Mouse (Mus musculus): ENCODE results near the gene Vkorc1. TPM values are rescaled to one million over a fixed set of nuclear protein-coding genes. Genes with fewer than 3 reads are reported as not detected.

Gene Vkorc1
- polyA plus RNA-seq (2015; fragmentation: Nextera tagmentation; extraction: Ambion mirVana): 209 and 232 TPM in 2 replicates

GRCm38 (mm10) chr7:127895442-127895841, at the start of gene Vkorc1, which contains the start of gene Gm21974:
Vkorc1 (minus strand) TSS chr7:127895617.
Gm21974 (minus strand) TSS chr7:127895454.

DNA sequence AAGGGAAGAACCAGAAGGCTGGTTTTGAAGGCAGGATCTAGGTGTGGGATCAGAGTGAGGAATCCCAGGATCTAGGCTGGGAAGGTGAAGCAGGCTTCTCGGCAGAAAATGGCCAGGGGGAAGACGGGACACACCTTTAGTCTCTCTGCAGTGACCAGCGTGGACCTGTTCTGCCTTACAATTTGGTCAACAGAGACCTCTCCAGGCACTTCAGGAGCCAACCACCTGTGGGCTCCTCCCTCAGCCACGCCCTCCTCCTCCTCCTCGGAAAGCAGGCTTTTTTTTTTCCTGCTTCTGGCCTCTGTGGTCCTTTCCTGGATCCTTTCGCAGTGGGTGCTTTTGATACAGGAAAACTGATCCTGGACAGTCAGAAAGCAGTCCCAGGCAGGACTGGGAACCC, 34.5 kb upstream of the Vkorc1 start, which contains the start of gene Prss8:
Gene Prss8 (minus strand): TSS at position 182 of the 400 bp plus-strand sequence.

GRCm38 (mm10) chr7:127912190-127912871, 16.9 kb upstream of the Vkorc1 start, which contains the start of gene Kat8:
Kat8 (plus strand) TSS chr7:127912516.

DNA sequence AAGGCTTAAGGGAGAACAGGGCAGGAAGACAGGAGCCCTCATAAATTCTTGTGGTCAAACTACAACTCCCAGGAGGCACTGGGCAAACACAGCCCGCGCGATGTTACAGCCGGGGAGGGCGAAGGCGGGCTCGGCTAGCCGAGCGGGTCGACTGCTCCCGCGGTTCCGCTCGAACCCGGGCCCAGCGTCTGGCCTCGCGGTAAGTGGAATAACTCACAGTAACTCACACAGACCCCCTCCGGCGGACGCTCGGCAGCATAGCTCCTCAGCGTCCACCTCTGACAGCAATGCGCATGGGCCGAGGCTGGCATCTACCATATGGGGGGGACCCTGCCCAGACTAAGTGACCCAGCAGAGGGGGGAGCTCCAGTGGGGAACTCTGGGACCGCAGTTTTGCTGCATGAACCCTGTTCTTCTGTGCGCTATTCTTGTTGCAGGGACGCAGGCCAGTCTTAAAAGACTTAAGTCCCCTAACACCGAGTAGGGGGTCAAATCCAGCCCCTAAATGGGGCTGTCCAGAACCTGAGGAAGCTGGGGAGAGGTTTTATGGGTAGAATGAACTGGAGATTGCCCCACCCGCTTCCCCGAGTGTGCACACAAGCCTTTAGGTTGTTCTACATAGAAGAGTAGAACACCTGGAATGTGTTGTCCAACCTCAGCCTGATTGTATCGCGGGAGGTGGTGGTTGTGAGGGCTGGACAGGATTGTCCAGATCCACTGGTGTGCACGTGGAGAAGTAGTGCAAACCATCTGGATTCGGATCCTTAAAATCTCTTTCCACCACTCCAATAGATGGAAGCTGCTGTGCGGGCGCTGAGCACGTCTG, 8.8 kb upstream of the Vkorc1 start, which contains the start of gene Bckdk:
Gene Bckdk (plus strand): TSS at position 112 of the 826 bp plus-strand sequence.

GRCm38 (mm10) chr7:127890798-127891197, 4.6 kb downstream of the Vkorc1 start, which contains the start of gene Prss53:
Prss53 (minus strand) TSS chr7:127890970.

GRCm38 (mm10) chr7:127876467-127877348, 18.7 kb downstream of the Vkorc1 start, which contains the start of gene Zfp668:
Zfp668 (minus strand) TSS chr7:127876828.

GRCm38 (mm10) chr7:127876041-127876466, 19.4 kb downstream of the Vkorc1 start, which contains the start of gene Zfp646:
Zfp646 (plus strand) TSS chr7:127876221.

Other genes starting within 250 kb of the Vkorc1 start
- 137 and 174 TPM in 2 replicates for gene Bcl7c, start 186.7 kb downstream of the Vkorc1 start, polyA plus RNA-seq (2015; fragmentation: Nextera tagmentation; extraction: Ambion mirVana)
- 9.4 and 12.0 TPM in 2 replicates for gene Ctf1, start 182.9 kb downstream of the Vkorc1 start, polyA plus RNA-seq (2015; fragmentation: Nextera tagmentation; extraction: Ambion mirVana)
- gene Ctf2, start 163.5 kb downstream of the Vkorc1 start, polyA plus RNA-seq (2015; fragmentation: Nextera tagmentation; extraction: Ambion mirVana): 0.06 and 0.10 TPM in 2 replicates
- 1.9 and 2.2 TPM in 2 replicates for gene Fbxl19, start 151.1 kb downstream of the Vkorc1 start, polyA plus RNA-seq (2015; fragmentation: Nextera tagmentation; extraction: Ambion mirVana)
- gene Orai3, start 125.8 kb downstream of the Vkorc1 start, polyA plus RNA-seq (2015; fragmentation: Nextera tagmentation; extraction: Ambion mirVana): 22.4 and 30.3 TPM in 2 replicates
- gene Setd1a, start 118.9 kb downstream of the Vkorc1 start, polyA plus RNA-seq (2015; fragmentation: Nextera tagmentation; extraction: Ambion mirVana): 18.0 and 18.3 TPM in 2 replicates
- not detected in 2 replicates for gene Gm49388, start 110.0 kb downstream of the Vkorc1 start, polyA plus RNA-seq (2015; fragmentation: Nextera tagmentation; extraction: Ambion mirVana)
- gene Hsd3b7, start 95.0 kb downstream of the Vkorc1 start, polyA plus RNA-seq (2015; fragmentation: Nextera tagmentation; extraction: Ambion mirVana): 38.2 and 51.3 TPM in 2 replicates
- gene Stx4a, start 71.3 kb downstream of the Vkorc1 start, polyA plus RNA-seq (2015; fragmentation: Nextera tagmentation; extraction: Ambion mirVana): 36.1 and 40.7 TPM in 2 replicates
- gene Stx1b, start 71.1 kb downstream of the Vkorc1 start, polyA plus RNA-seq (2015; fragmentation: Nextera tagmentation; extraction: Ambion mirVana): 4.0 and 5.3 TPM in 2 replicates
- gene Zfp646, start 19.4 kb downstream of the Vkorc1 start, polyA plus RNA-seq (2015; fragmentation: Nextera tagmentation; extraction: Ambion mirVana): 5.1 and 5.5 TPM in 2 replicates
- gene Zfp668, start 18.8 kb downstream of the Vkorc1 start, polyA plus RNA-seq (2015; fragmentation: Nextera tagmentation; extraction: Ambion mirVana): 8.6 and 10.2 TPM in 2 replicates
- 0.72 and 0.84 TPM in 2 replicates for gene Prss53, start 4.6 kb downstream of the Vkorc1 start, polyA plus RNA-seq (2015; fragmentation: Nextera tagmentation; extraction: Ambion mirVana)
- not detected in 2 replicates for gene Gm21974, start 163 bp downstream of the Vkorc1 start, polyA plus RNA-seq (2015; fragmentation: Nextera tagmentation; extraction: Ambion mirVana)
- gene Bckdk, start 8.5 kb upstream of the Vkorc1 start, polyA plus RNA-seq (2015; fragmentation: Nextera tagmentation; extraction: Ambion mirVana): 87.5 and 128 TPM in 2 replicates
- gene Kat8, start 16.9 kb upstream of the Vkorc1 start, polyA plus RNA-seq (2015; fragmentation: Nextera tagmentation; extraction: Ambion mirVana): 23.3 and 29.7 TPM in 2 replicates
- 1.0 and 2.5 TPM in 2 replicates for gene Prss8, start 34.5 kb upstream of the Vkorc1 start, polyA plus RNA-seq (2015; fragmentation: Nextera tagmentation; extraction: Ambion mirVana)
- gene Prss36, start 51.1 kb upstream of the Vkorc1 start, polyA plus RNA-seq (2015; fragmentation: Nextera tagmentation; extraction: Ambion mirVana): 12.9 and 13.1 TPM in 2 replicates
- gene Fus, start 71.8 kb upstream of the Vkorc1 start, polyA plus RNA-seq (2015; fragmentation: Nextera tagmentation; extraction: Ambion mirVana): 170 and 234 TPM in 2 replicates
- gene Pycard, start 98.2 kb upstream of the Vkorc1 start, polyA plus RNA-seq (2015; fragmentation: Nextera tagmentation; extraction: Ambion mirVana): 37.4 and 57.5 TPM in 2 replicates
- gene Trim72, start 108.3 kb upstream of the Vkorc1 start, polyA plus RNA-seq (2015; fragmentation: Nextera tagmentation; extraction: Ambion mirVana): 0.15 TPM in 1 of 2 replicates, not detected in the other
- 1.8 and 2.1 TPM in 2 replicates for gene Itgam, start 167.0 kb upstream of the Vkorc1 start, polyA plus RNA-seq (2015; fragmentation: Nextera tagmentation; extraction: Ambion mirVana)
- 0.06 TPM in 1 of 2 replicates, not detected in the other for gene Gm49368, start 167.1 kb upstream of the Vkorc1 start, polyA plus RNA-seq (2015; fragmentation: Nextera tagmentation; extraction: Ambion mirVana)
- 0.23 TPM in 1 of 2 replicates, not detected in the other for gene Itgax, start 233.9 kb upstream of the Vkorc1 start, polyA plus RNA-seq (2015; fragmentation: Nextera tagmentation; extraction: Ambion mirVana)